Mouse (Mus musculus) lung, embryonic 15.5 days (tissue): ENCODE results near the gene Traf5. TPM values are rescaled to one million over a fixed set of nuclear protein-coding genes. Genes with fewer than 3 reads are reported as not detected.

Experiments
- ATAC-seq: fragments of 200-750 bp; cut with Nextera tagmentation; 2 replicates; pipeline ENCODE4 v1.8.0; 2017; ENCODE audit warnings: moderate number of reproducible peaks, borderline replicate concordance; ENCODE audit not compliant: low FRiP score, low TSS enrichment; ENCODE audit errors: extremely low read depth
- H3K27ac ChIP-seq: fragments of 300-500 bp; sonication (generic); 2 replicates; pipeline ENCODE4 v1.5.1; 2015; ENCODE audit warnings: moderate library complexity, mild to moderate bottlenecking, inconsistent platforms
- H3K27me3 ChIP-seq: fragments of 300-500 bp; sonication (generic); 2 replicates; pipeline ENCODE4 v1.6.1; 2015; ENCODE audit warnings: inconsistent platforms
- H3K36me3 ChIP-seq: fragments of 300-500 bp; sonication (generic); 2 replicates; pipeline ENCODE4 v1.6.1; 2015; ENCODE audit warnings: inconsistent platforms
- H3K4me1 ChIP-seq: fragments of 300-500 bp; sonication (generic); 2 replicates; pipeline ENCODE4 v1.6.1; 2015; ENCODE audit warnings: inconsistent platforms
- H3K4me2 ChIP-seq: fragments of 300-500 bp; sonication (generic); 2 replicates; pipeline ENCODE4 v1.6.1; 2015; ENCODE audit warnings: inconsistent platforms, mild to moderate bottlenecking, moderate library complexity
- H3K4me3 ChIP-seq: fragments of 300-500 bp; sonication (generic); 2 replicates; pipeline ENCODE4 v1.5.1; 2015; ENCODE audit warnings: mild to moderate bottlenecking, inconsistent platforms
- H3K9ac ChIP-seq: fragments of 300-500 bp; sonication (generic); 2 replicates; pipeline ENCODE4 v1.6.1; 2015; ENCODE audit warnings: inconsistent platforms
- H3K9me3 ChIP-seq: fragments of 300-500 bp; sonication (generic); 2 replicates; pipeline ENCODE4 v1.6.1; 2016; ENCODE audit warnings: inconsistent platforms
- WGBS: fragments of 180-500 bp; shearing (Covaris S2); methylation state at CpG from one replicate; pipeline ENCODE4 v1.1.7; 2015; 5-methylcytosine and 5-hydroxymethylcytosine counted together
- polyA plus RNA-seq: library from polyadenylated mRNA; unstranded; fragments of >200 nt; fragmentation: Nextera tagmentation; extraction: Ambion mirVana; gene quantifications from 2 replicates; pipeline ENCODE4 v1.2.1, GENCODE M21; 2015

The Traf5 gene
- polyA plus RNA-seq, 1 experiment from 2014 or later, result 22.4 TPM

GRCm38 (mm10) chr1:192076101-192076500, 16.3 kb downstream of the Traf5 start:
- WGBS, result 53% methylated on average over 4 of the region's 4 CpGs

DNA sequence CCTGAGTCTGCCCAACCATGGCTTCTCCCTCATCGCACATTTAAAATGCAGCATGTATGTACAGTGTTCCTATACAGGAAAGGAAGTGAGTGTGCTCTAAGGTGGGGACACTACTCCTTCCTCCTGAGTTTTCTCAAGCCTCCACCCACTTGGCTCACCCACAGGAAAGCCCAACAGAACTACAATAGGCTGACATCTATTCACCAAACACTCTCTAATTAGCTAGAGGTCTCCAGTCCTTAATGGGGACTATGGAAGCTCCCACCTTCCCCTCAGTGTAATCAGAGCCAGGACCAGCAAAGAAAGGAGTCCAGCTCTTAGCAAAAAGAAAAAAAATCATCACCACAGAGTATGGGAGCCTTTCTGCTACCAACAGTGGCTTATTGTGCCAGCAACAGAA, 17.5 kb downstream of the Traf5 start:
- no peaks in the 10 kb centered on the region for H3K36me3 ChIP-seq
- peaks cover 74% of the 10 kb centered on the region for H3K4me1 ChIP-seq
- H3K9ac ChIP-seq, result no peak overlapping the region
- no peak overlapping the region for H3K4me3 ChIP-seq
- no peak for ATAC-seq
- H3K4me2 ChIP-seq, result no peak overlapping the region
- H3K27ac ChIP-seq, result peak overlapping the region; percentile 20; the same call in 1 of the 2 replicates
- 30% methylated on average over 1 of the region's 1 CpGs for WGBS
- H3K9me3 ChIP-seq, result no peaks in the 10 kb centered on the region
- H3K27me3 ChIP-seq, result no peaks in the 10 kb centered on the region

More at GRCm38 (mm10) chr1:192076101-192076500, 16.3 kb downstream of the Traf5 start:
- Histone ChIP-seq H3K9ac (no peak overlapping the region), H3K9me3 (no peaks in the 10 kb centered on the region), H3K4me3 (no peak overlapping the region), H3K27me3 (no peaks in the 10 kb centered on the region), H3K4me1 (peaks cover 61% of the 10 kb centered on the region), H3K4me2 (no peak overlapping the region), H3K27ac (peak overlapping the region; percentile 60), H3K36me3 (no peaks in the 10 kb centered on the region)
- no peak for ATAC-seq

GRCm38 (mm10) chr1:192072426-192072825, 19.9 kb downstream of the Traf5 start:
- Histone ChIP-seq H3K4me1 (peaks cover 52% of the 10 kb centered on the region), H3K27ac (no peak overlapping the region), H3K4me3 (no peak overlapping the region), H3K9me3 (no peaks in the 10 kb centered on the region), H3K36me3 (0 out of 2 replicates have a peak, but pooled peaks cover 3% of the 10 kb centered on the region), H3K4me2 (no peak overlapping the region), H3K9ac (no peak overlapping the region), H3K27me3 (no peaks in the 10 kb centered on the region)
- ATAC-seq, result no peak
- WGBS, result 74% methylated on average over 1 of the region's 1 CpGs

DNA sequence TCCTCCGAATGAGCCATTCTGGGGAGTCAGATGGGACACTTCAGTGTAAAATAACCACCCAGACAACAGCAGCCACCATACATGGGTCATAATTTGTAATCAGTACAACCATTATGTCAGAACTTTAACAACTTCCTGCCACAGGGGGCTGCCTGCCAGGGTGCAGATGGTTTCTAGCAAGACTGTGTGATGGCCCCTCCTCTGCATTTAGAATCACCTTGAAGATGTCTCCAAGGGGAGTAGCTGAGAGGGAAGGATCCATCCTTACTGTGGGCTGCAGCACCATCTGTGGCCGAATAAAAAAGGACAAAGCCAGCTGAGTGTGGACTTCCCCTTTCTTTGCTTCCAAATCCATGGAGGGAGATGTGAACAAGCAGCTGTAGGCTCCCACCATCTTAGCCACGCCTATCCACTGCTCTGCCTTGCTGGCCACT, 21.7 kb downstream of the Traf5 start:
- H3K27ac ChIP-seq, result peak overlapping the region; percentile 60
- H3K36me3 ChIP-seq, result peaks cover 14% of the 10 kb centered on the region
- H3K9me3 ChIP-seq, result no peaks in the 10 kb centered on the region
- peak; percentile 56 for ATAC-seq
- WGBS, result 36% methylated on average over 3 of the region's 3 CpGs
- no peak overlapping the region for H3K4me3 ChIP-seq
- H3K27me3 ChIP-seq, result no peaks in the 10 kb centered on the region
- no peak overlapping the region for H3K9ac ChIP-seq
- peaks cover 34% of the 10 kb centered on the region for H3K4me1 ChIP-seq
- peak overlapping the region; percentile 34 for H3K4me2 ChIP-seq

DNA sequence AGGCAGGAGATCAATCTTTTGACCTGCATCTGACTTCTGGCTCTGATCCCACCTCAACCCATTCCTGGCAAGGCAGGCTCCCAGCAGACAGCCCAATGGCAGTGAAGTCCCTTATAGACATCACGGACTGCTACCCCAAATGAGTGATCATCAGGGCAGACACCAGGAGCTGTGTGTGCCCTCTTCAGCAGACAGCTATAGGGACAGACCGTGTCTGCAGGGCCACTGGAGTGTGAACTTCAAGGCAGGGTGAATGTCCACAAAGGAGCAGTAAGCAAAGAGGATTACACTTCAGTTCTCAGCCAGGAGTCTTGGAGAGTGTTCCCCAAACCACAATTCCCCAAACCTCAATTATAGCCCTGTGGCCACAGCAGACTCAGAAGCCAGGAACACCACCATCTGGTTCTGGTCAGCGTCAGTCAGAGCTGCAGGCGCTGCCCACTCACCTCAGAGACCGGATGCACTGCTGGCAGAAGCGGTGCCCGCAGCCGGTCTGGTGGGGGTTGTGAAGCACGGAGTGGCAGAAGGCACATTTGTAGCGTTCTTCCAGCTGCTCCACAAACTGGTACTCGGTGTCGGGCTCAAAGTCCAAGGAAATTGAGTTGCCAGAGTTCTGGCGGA, 22.3 kb downstream of the Traf5 start:
- Histone ChIP-seq H3K9ac (no peak overlapping the region), H3K4me2 (peak overlapping the region; percentile 34), H3K27ac (peak overlapping the region; percentile 60), H3K27me3 (no peaks in the 10 kb centered on the region), H3K4me3 (no peak overlapping the region), H3K4me1 (peaks cover 31% of the 10 kb centered on the region), H3K9me3 (no peaks in the 10 kb centered on the region), H3K36me3 (peaks cover 20% of the 10 kb centered on the region)
- WGBS, result 36% methylated on average over 13 of the region's 13 CpGs
- ATAC-seq, result no peak; the same call in 1 of the 2 replicates

DNA sequence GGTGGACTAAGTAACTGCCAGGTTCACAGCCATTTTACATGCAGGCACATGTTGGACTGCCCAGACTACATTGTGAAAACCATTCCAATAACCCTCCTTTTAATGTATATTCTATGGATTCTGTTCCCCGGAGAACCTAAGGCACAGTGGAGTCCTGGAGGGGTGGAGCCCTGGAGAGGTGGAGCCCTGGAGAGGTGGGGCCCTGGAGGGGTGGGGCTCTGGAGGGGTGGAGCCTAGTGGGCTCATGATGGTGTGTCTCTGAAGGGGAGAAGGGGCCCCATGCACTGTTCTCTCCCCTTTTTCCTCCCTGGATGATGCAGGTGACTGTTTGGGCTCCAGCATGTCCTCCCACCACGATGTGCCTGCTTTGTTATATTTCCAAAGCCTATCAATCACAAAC, 24.2 kb downstream of the Traf5 start:
- peaks cover 36% of the 10 kb centered on the region for H3K36me3 ChIP-seq
- no peak overlapping the region for H3K27ac ChIP-seq
- 43% methylated on average over 2 of the region's 2 CpGs for WGBS
- peaks cover 22% of the 10 kb centered on the region for H3K4me1 ChIP-seq
- H3K9me3 ChIP-seq, result peaks cover 3% of the 10 kb centered on the region; the same call in 1 of the 2 replicates
- H3K9ac ChIP-seq, result no peak overlapping the region
- H3K4me3 ChIP-seq, result no peak overlapping the region
- ATAC-seq, result no peak
- no peaks in the 10 kb centered on the region for H3K27me3 ChIP-seq
- H3K4me2 ChIP-seq, result no peak overlapping the region

DNA sequence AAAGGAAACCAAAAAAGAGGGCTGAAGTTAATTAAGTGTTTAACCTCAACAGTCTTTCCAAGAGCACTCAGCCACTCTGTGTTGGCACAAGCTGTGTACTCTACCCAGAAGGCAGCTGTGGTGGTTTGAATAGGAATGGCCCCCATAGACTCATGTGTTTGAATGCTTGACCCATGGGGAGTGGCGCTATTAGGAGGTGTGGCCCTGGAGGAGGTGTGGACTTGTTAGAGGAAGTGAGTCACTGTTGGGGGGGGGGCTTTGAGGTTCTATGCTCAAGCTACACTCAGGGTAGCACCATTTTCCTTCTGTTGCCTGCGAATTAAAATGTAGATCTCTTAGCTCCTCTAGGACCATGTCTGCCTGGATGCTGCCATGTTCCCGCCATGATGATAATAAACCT, 25.4 kb downstream of the Traf5 start:
- peaks cover 36% of the 10 kb centered on the region for H3K36me3 ChIP-seq
- peaks cover 19% of the 10 kb centered on the region for H3K4me1 ChIP-seq
- H3K27ac ChIP-seq, result no peak overlapping the region
- H3K4me2 ChIP-seq, result no peak overlapping the region
- ATAC-seq, result no peak
- no peaks in the 10 kb centered on the region for H3K27me3 ChIP-seq
- H3K9ac ChIP-seq, result no peak overlapping the region
- no peak overlapping the region for H3K4me3 ChIP-seq
- 97% methylated on average over 3 of the region's 3 CpGs for WGBS
- peaks cover 3% of the 10 kb centered on the region; the same call in 1 of the 2 replicates for H3K9me3 ChIP-seq

DNA sequence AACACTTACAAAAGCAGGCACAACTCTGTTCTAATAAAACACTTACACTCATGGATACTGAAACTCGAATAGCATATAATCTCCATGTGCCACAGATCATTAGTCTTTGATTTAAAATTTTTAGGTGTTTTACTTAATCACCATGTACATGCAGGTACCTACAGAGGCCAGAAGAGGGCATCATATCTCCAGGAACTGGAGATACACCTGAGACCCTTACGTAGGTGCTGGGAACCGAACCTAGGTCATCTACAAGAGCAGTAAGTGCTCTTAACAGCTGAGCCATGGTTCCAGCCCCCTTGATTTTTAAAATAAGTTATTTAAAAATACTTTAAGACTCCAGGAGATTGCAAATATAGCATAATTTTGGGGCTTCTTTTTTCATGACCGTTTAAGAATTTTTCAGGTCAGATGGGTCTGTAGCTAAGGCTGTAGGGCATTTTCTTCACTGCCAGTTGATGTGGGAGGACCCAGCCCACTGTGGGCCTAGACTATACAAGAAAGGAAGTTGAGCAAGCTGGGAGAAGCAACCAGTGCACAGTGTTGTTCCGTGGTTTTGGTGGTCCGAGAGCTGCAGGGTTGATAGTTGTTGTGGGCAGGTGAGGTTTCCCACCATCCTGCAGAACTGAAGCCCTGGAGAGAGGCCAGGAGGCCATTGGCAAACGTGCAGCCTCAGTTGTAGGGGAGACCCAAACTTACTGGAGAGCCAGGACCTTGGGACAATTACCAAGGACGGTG, 29.0 kb downstream of the Traf5 start:
- WGBS, result 90% methylated on average over 8 of the region's 8 CpGs
- no peak for ATAC-seq
- Histone ChIP-seq H3K4me1 (0 out of 2 replicates have a peak, but pooled peaks cover 3% of the 10 kb centered on the region), H3K9me3 (peaks cover 3% of the 10 kb centered on the region; the same call in 1 of the 2 replicates), H3K27me3 (no peaks in the 10 kb centered on the region), H3K4me2 (no peak overlapping the region), H3K9ac (no peak overlapping the region), H3K4me3 (no peak overlapping the region), H3K36me3 (peaks cover 42% of the 10 kb centered on the region), H3K27ac (no peak overlapping the region)

DNA sequence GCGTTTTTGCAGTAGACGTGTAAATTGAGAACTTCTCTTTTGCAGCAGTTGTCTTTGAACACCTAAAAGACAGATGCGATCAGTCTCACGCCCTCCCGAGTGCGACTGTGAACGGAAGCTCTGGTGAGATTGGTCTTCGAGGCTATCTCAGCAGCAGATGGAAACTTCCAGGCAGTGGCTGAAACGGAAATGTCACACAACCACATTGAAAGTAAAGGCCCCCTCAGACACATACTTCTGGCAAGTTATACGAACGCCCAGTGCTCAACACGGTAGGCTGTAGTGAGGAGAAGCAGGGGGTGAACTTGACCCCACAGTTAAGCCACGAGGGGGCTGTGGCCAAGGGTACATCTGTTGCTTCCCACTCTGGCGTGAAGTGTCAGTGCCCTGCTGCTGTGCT, 29.7 kb downstream of the Traf5 start:
- WGBS, result 76% methylated on average over 14 of the region's 14 CpGs
- peaks cover 3% of the 10 kb centered on the region; the same call in 1 of the 2 replicates for H3K9me3 ChIP-seq
- no peaks in the 10 kb centered on the region for H3K27me3 ChIP-seq
- ATAC-seq, result no peak
- peaks cover 45% of the 10 kb centered on the region for H3K36me3 ChIP-seq
- H3K4me1 ChIP-seq, result 0 out of 2 replicates have a peak, but pooled peaks cover 3% of the 10 kb centered on the region
- H3K4me3 ChIP-seq, result no peak overlapping the region
- no peak overlapping the region for H3K9ac ChIP-seq
- no peak overlapping the region for H3K4me2 ChIP-seq
- H3K27ac ChIP-seq, result no peak overlapping the region

GRCm38 (mm10) chr1:192061666-192062306, 30.6 kb downstream of the Traf5 start:
- peak; percentile 87 for ATAC-seq
- WGBS, result 28% methylated on average over 4 of the region's 4 CpGs
- Histone ChIP-seq H3K4me1 (0 out of 2 replicates have a peak, but pooled peaks cover 3% of the 10 kb centered on the region), H3K9ac (no peak overlapping the region), H3K27ac (peak overlapping the region; percentile 22; the same call in 1 of the 2 replicates), H3K36me3 (peaks cover 47% of the 10 kb centered on the region), H3K9me3 (peaks cover 3% of the 10 kb centered on the region; the same call in 1 of the 2 replicates), H3K4me3 (no peak overlapping the region), H3K27me3 (no peaks in the 10 kb centered on the region), H3K4me2 (no peak overlapping the region)

DNA sequence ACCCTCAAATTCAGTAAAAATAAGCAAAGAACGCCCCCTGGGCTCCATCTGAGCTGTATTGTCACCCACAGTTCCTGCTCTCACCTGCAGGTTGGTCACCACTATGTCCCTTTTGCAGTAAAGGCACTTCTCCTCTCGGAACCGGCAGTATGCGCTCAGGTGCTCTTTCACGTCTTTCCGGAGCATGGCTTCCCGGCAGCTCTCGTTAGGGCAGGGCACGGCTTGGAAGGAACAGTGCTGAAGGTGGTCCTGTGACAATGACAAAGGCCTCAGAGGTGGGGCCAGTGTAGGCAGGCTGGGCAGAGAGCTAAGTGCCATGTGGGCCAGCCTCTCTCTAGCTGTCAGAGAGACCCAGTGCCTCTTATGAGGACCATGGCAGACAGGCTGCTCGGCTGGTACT, 33.4 kb downstream of the Traf5 start:
- 77% methylated on average over 10 of the region's 10 CpGs for WGBS
- Histone ChIP-seq H3K9ac (no peak overlapping the region), H3K36me3 (peaks cover 27% of the 10 kb centered on the region), H3K4me3 (no peak overlapping the region), H3K27me3 (no peaks in the 10 kb centered on the region), H3K4me2 (no peak overlapping the region), H3K27ac (no peak overlapping the region), H3K4me1 (0 out of 2 replicates have a peak, but pooled peaks cover 3% of the 10 kb centered on the region), H3K9me3 (no peaks in the 10 kb centered on the region; the same call in 1 of the 2 replicates)
- no peak for ATAC-seq
